Mouse (Mus musculus) stomach, embryonic 15.5 days (tissue): ENCODE data around the gene Pim1. TPM values are rescaled to one million over a fixed set of nuclear protein-coding genes. Genes with fewer than 3 reads are reported as not detected.

Experiments
- ATAC-seq: fragments of 200-750 bp; cut with Nextera tagmentation; 2 replicates; pipeline ENCODE4 v1.8.0; 2017; ENCODE audit warnings: low read depth, moderate number of reproducible peaks, moderate TSS enrichment; ENCODE audit not compliant: insufficient read depth, low FRiP score
- H3K27ac ChIP-seq: fragments of 300-500 bp; sonication (generic); 2 replicates; pipeline ENCODE4 v1.5.1; 2015; ENCODE audit warnings: mild to moderate bottlenecking, inconsistent platforms
- H3K27me3 ChIP-seq: fragments of 300-500 bp; sonication (generic); replicated peaks from 2 replicates; pipeline ENCODE4 v1.6.1; 2015; ENCODE audit warnings: inconsistent platforms
- H3K36me3 ChIP-seq: fragments of 300-500 bp; sonication (generic); 2 replicates; pipeline ENCODE4 v1.6.1; 2015; ENCODE audit warnings: inconsistent platforms
- H3K4me1 ChIP-seq: fragments of 300-500 bp; sonication (generic); 2 replicates; pipeline ENCODE4 v1.6.1; 2015; ENCODE audit warnings: inconsistent platforms
- H3K4me2 ChIP-seq: fragments of 300-500 bp; sonication (generic); 2 replicates; pipeline ENCODE4 v1.6.1; 2015; ENCODE audit warnings: mild to moderate bottlenecking, inconsistent platforms
- H3K4me3 ChIP-seq: fragments of 300-500 bp; sonication (generic); replicated peaks from 2 replicates; pipeline ENCODE4 v1.5.1; 2015; ENCODE audit warnings: inconsistent platforms
- H3K9ac ChIP-seq: fragments of 300-500 bp; sonication (generic); 2 replicates; pipeline ENCODE4 v1.6.1; 2015; ENCODE audit warnings: inconsistent platforms
- H3K9me3 ChIP-seq: fragments of 300-500 bp; sonication (generic); 2 replicates; pipeline ENCODE4 v1.6.1; 2016; ENCODE audit warnings: inconsistent platforms
- WGBS: fragments of 180-500 bp; shearing (Covaris S2); methylation state at CpG from one replicate; pipeline ENCODE4 v1.1.7; 2015; 5-methylcytosine and 5-hydroxymethylcytosine counted together
- polyA plus RNA-seq: library from polyadenylated mRNA; unstranded; fragments of >200 nt; fragmentation: Nextera tagmentation; extraction: Ambion mirVana; gene quantifications from 2 replicates; pipeline ENCODE4 v1.2.1, GENCODE M21; 2015

The Pim1 gene
- polyA plus RNA-seq, 1 experiment from 2014 or later = 20.9 TPM

GRCm38 (mm10) chr17:29488978-29489970 lies 1.3 kb upstream of the Pim1 start:
- WGBS = 6% methylated on average over 30 of the region's 30 CpGs
- no peak for ATAC-seq

GRCm38 (mm10) chr17:29489971-29490712 lies 411 bp upstream of the Pim1 start:
- ATAC-seq = peak; percentile 91
- under 1% methylated on average over 51 of the region's 68 CpGs for WGBS
- H3K4me3 ChIP-seq = peak overlapping the region; percentile 92
- no peaks in the 10 kb centered on the region for H3K27me3 ChIP-seq
- H3K9me3 ChIP-seq = no peaks in the 10 kb centered on the region
- H3K27ac ChIP-seq = peak overlapping the region; percentile 68
- H3K36me3 ChIP-seq = peaks cover 14% of the 10 kb centered on the region
- H3K4me1 ChIP-seq = peaks cover 7% of the 10 kb centered on the region; the same call in 1 of the 2 replicates
- H3K9ac ChIP-seq = peak overlapping the region; percentile 24
- peak overlapping the region; percentile 93 for H3K4me2 ChIP-seq

More at GRCm38 (mm10) chr17:29488978-29489970, 1.3 kb upstream of the Pim1 start:
- Histone ChIP-seq H3K27me3 (no peaks in the 10 kb centered on the region), H3K9ac (peak overlapping the region; percentile 24), H3K27ac (peak overlapping the region; percentile 68), H3K36me3 (peaks cover 9% of the 10 kb centered on the region; the same call in 1 of the 2 replicates), H3K4me2 (peak overlapping the region; percentile 85), H3K9me3 (no peaks in the 10 kb centered on the region), H3K4me3 (peak overlapping the region; percentile 92), H3K4me1 (peaks cover 3% of the 10 kb centered on the region; the same call in 1 of the 2 replicates)

- Histone ChIP-seq H3K9ac (peak overlapping the region; percentile 94), H3K9me3 (no peaks in the 10 kb centered on the region), H3K27ac (peak overlapping the region; percentile 91), H3K4me1 (peaks cover 7% of the 10 kb centered on the region; the same call in 1 of the 2 replicates), H3K36me3 (peaks cover 14% of the 10 kb centered on the region), H3K4me3 (peak overlapping the region; percentile 92), H3K4me2 (peak overlapping the region; percentile 93), H3K27me3 (no peaks in the 10 kb centered on the region)
- no peak for ATAC-seq
- under 1% methylated on average over 48 of the region's 48 CpGs for WGBS
These were observed 1.2 kb downstream of the Pim1 start for GRCm38 (mm10) chr17:29491591-29492268.

GRCm38 (mm10) chr17:29492269-29493191 lies 2.0 kb downstream of the Pim1 start:
- WGBS = 2% methylated on average over 22 of the region's 22 CpGs
- ATAC-seq = 0 out of 2 replicates have a peak, but pooled peaks have one; percentile 4

GRCm38 (mm10) chr17:29493461-29493980 lies 3.0 kb downstream of the Pim1 start:
- Histone ChIP-seq H3K27me3 (no peaks in the 10 kb centered on the region), H3K27ac (peak overlapping the region; percentile 61; the same call in 1 of the 2 replicates), H3K36me3 (peaks cover 14% of the 10 kb centered on the region), H3K4me3 (peak overlapping the region; percentile 92; the same call in 1 of the 2 replicates), H3K9me3 (no peaks in the 10 kb centered on the region), H3K4me1 (peaks cover 7% of the 10 kb centered on the region; the same call in 1 of the 2 replicates), H3K9ac (no peak overlapping the region), H3K4me2 (peak overlapping the region; percentile 93)
- no peak for ATAC-seq
- 76% methylated on average over 11 of the region's 11 CpGs for WGBS

More at GRCm38 (mm10) chr17:29492269-29493191, 2.0 kb downstream of the Pim1 start:
- peaks cover 7% of the 10 kb centered on the region; the same call in 1 of the 2 replicates for H3K4me1 ChIP-seq
- peak overlapping the region; percentile 92 for H3K4me3 ChIP-seq
- peak overlapping the region; percentile 93 for H3K4me2 ChIP-seq
- H3K36me3 ChIP-seq = peaks cover 14% of the 10 kb centered on the region
- H3K9me3 ChIP-seq = no peaks in the 10 kb centered on the region
- peak overlapping the region; percentile 91 for H3K27ac ChIP-seq
- peak overlapping the region; percentile 94 for H3K9ac ChIP-seq
- no peaks in the 10 kb centered on the region for H3K27me3 ChIP-seq

- Histone ChIP-seq H3K27ac (no peak overlapping the region), H3K4me3 (no peak overlapping the region), H3K4me2 (0 out of 2 replicates have a peak overlapping the region, but pooled peaks have one; percentile 93), H3K36me3 (peaks cover 14% of the 10 kb centered on the region), H3K9me3 (no peaks in the 10 kb centered on the region), H3K9ac (no peak overlapping the region), H3K27me3 (no peaks in the 10 kb centered on the region), H3K4me1 (peaks cover 7% of the 10 kb centered on the region; the same call in 1 of the 2 replicates)
- ATAC-seq = no peak
- WGBS = 71% methylated on average over 10 of the region's 10 CpGs
These were observed 3.6 kb downstream of the Pim1 start for GRCm38 (mm10) chr17:29494062-29494731.

GRCm38 (mm10) chr17:29494732-29495076 lies 4.2 kb downstream of the Pim1 start:
- no peak for ATAC-seq
- Histone ChIP-seq H3K27ac (no peak overlapping the region), H3K4me1 (peaks cover 7% of the 10 kb centered on the region; the same call in 1 of the 2 replicates), H3K9me3 (no peaks in the 10 kb centered on the region), H3K9ac (no peak overlapping the region), H3K27me3 (no peaks in the 10 kb centered on the region), H3K36me3 (peaks cover 14% of the 10 kb centered on the region), H3K4me2 (no peak overlapping the region), H3K4me3 (no peak overlapping the region)
- WGBS = 74% methylated on average over 7 of the region's 8 CpGs

GRCm38 (mm10) chr17:29496211-29497070 lies 5.9 kb downstream of the Pim1 start:
- Histone ChIP-seq H3K27me3 (no peaks in the 10 kb centered on the region), H3K4me1 (peaks cover 7% of the 10 kb centered on the region; the same call in 1 of the 2 replicates), H3K9ac (no peak overlapping the region), H3K27ac (no peak overlapping the region), H3K9me3 (no peaks in the 10 kb centered on the region), H3K36me3 (peaks cover 14% of the 10 kb centered on the region), H3K4me3 (no peak overlapping the region), H3K4me2 (no peak overlapping the region)
- no peak for ATAC-seq
- 74% methylated on average over 6 of the region's 6 CpGs for whole genome bisulfite sequencing

- H3K4me1 ChIP-seq = peaks cover 7% of the 10 kb centered on the region; the same call in 1 of the 2 replicates
- no peaks in the 10 kb centered on the region for H3K9me3 ChIP-seq
- no peaks in the 10 kb centered on the region for H3K27me3 ChIP-seq
- H3K9ac ChIP-seq = no peak overlapping the region
- H3K4me3 ChIP-seq = no peak overlapping the region
- ATAC-seq = no peak
- H3K4me2 ChIP-seq = no peak overlapping the region
- WGBS = 85% methylated on average over 3 of the region's 3 CpGs
- H3K36me3 ChIP-seq = peaks cover 14% of the 10 kb centered on the region
- H3K27ac ChIP-seq = no peak overlapping the region
These were observed 6.5 kb downstream of the Pim1 start for GRCm38 (mm10) chr17:29497071-29497354.
